Mouse (Mus musculus): ENCODE measurements at regions not wholly inside any gene's neighbourhood (a gene's known extent, or its start where the extent isn't known, plus 50 kb on each side); places are given as distances from the start of the nearest gene placed in this dataset.
"Not testable (repeated sequence)": the region's sequence is repeated elsewhere in the genome, so short reads cannot be mapped to it uniquely, and the experiment has no call there.

DNA sequence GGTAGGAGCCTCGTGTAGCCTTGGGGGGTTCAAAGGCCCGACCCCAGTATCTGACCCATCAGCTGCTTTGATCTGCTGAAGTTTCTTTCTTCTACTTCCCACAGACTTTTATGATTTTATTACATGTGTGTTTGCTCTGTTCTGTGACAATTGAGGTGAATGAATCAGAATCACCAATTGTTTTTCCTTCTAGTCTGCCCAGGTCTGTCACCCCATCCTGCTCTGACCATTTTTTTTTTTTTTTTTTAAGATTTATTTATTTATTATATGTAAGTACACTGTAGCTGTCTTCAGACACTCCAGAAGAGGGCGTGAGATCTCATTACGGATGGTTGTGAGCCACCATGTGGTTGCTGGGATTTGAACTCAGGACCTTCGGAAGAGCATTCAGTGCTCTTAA lies 170.6 kb downstream of the Bcl2l11 start:
- intact Hi-C loops (cut with DNase I; ENCODE audit: low total_unique reads); DNase-seq: not testable (repeated sequence)

DNA sequence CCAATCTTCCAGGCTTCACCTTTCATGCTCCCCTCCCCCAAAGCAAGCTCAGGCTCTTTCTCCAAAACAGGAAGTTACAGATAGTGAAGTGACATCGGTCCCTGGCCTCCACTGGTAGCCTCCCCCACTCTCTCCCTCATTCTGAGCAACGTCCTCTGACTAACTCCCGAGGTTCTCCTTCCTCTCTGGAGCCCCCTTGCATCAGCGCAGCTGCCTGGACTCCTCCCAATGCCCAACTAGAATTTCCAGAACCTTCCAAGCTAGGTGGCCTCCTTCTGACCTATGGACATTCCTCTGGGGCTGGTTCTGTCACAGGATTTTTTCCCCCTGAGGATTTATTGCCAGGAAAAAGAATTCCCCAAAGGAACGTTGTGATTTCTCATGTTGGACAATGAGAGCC lies 171.1 kb downstream of the Bcl2l11 start:
- intact Hi-C loops (cut with DNase I; ENCODE audit: low total_unique reads) = no loop called here
- DNase-seq = no peak

GRCm38 (mm10) chr2:128297821-128298220 lies 172.0 kb downstream of the Bcl2l11 start:
- no peak for DNase-seq
- intact Hi-C loops (cut with DNase I; ENCODE audit: low total_unique reads) = no loop called here

GRCm38 (mm10) chr2:128298996-128299395 lies 173.2 kb downstream of the Bcl2l11 start:
- DNase-seq = no peak
- intact Hi-C loops (cut with DNase I; ENCODE audit: low total_unique reads) = no loop called here

DNA sequence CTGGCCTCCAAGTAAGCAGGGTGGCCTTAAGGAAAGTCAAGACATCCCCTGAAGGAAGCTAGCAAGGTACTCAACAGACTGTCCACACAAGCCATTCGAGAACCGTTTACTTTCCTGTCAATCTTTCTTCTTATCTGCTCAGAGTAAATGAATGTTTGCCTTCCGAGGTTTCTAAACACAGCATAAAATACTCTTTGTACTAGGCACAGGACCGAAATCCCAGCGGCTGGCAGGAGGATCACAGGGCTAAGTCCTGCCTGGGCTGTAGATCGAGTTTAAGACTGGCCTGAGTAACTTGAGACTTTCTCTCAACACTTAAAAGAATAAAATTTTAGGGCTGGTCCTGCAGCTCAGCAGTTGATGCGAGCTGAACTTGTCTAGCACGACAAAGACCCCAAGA lies 175.9 kb downstream of the Bcl2l11 start:
- intact Hi-C loops (cut with DNase I; ENCODE audit: low total_unique reads) = no loop called here

GRCm38 (mm10) chr2:128304063-128304712 lies 178.3 kb downstream of the Bcl2l11 start:
- intact Hi-C loops (cut with DNase I; ENCODE audit: low total_unique reads) = no loop called here
- DNase-seq = no peak

More for the DNA sequence above, 175.9 kb downstream of the Bcl2l11 start:
- no peak for DNase-seq

DNA sequence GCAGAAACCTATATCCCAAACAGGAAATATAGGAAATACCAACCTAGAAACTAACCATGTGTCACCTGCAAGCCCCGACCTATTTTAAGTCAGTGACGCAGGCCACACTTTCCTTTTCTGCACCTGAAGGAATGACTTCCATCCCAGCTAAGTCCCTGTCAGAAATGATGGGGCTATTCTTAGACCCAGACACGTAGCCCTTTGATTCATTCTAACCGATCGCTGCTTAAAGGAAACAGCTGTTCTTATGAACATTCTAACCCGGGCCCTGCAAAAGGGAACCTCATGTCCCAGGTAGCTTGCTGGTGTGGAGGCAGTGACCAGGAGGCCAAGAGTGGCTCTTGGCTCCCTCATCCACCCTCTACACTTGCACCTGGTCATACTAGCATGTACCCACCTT lies 180.9 kb downstream of the Bcl2l11 start:
- no peak for DNase-seq
- intact Hi-C loops (cut with DNase I; ENCODE audit: low total_unique reads) = no loop called here

DNA sequence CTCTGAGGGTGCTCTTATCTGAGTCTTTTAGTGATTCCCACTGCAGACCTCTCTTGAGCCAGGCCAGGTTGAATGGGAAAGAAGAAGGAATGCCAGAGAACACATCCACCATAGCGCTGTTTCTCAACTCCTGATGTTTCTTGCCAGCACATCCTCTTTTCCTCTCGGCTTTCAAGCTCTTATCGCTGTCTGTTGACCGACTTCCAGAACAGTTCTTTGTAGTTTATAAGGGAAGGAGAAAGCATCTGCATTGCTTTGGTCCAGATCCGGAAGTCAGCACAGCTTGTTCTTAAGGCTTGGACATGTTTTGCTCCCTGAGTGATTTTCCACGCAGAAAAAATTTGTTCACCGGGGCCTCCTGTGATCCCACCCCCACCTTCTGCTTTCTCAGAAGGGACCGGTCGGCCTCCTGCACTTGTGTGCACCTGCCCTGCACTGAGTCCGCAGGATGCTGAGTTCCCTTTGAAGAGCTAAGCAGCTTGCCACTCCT lies 183.7 kb downstream of the Bcl2l11 start:
- DNase-seq = no peak
- intact Hi-C loops (cut with DNase I; ENCODE audit: low total_unique reads) = no loop called here

DNA sequence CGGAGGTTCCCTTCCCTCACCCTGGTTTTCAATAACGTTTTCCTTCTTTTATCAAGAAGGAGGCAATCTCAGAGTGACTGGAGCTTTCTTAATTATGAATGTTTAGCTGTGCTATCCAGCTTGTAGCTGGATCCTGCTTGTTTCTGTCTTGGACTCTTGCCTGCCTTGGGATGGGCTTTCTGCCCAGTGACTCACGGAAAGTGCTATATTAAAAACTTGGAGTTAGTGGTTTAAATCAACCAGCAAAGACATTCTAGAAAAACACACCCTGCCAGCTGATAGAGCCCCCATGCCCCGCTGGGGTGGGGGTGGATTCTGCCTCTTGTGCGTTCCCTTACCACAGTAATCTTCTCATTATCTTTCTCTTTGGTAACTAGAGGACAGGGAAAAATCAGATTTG lies 184.2 kb downstream of the Bcl2l11 start:
- intact Hi-C loops (cut with DNase I; ENCODE audit: low total_unique reads) = no loop called here
- DNase-seq = peak; percentile 80

GRCm38 (mm10) chr2:128312084-128312594 lies 186.3 kb downstream of the Bcl2l11 start:
- peak; percentile 86 for DNase-seq
- intact Hi-C loops (cut with DNase I; ENCODE audit: low total_unique reads) = no loop called here

DNA sequence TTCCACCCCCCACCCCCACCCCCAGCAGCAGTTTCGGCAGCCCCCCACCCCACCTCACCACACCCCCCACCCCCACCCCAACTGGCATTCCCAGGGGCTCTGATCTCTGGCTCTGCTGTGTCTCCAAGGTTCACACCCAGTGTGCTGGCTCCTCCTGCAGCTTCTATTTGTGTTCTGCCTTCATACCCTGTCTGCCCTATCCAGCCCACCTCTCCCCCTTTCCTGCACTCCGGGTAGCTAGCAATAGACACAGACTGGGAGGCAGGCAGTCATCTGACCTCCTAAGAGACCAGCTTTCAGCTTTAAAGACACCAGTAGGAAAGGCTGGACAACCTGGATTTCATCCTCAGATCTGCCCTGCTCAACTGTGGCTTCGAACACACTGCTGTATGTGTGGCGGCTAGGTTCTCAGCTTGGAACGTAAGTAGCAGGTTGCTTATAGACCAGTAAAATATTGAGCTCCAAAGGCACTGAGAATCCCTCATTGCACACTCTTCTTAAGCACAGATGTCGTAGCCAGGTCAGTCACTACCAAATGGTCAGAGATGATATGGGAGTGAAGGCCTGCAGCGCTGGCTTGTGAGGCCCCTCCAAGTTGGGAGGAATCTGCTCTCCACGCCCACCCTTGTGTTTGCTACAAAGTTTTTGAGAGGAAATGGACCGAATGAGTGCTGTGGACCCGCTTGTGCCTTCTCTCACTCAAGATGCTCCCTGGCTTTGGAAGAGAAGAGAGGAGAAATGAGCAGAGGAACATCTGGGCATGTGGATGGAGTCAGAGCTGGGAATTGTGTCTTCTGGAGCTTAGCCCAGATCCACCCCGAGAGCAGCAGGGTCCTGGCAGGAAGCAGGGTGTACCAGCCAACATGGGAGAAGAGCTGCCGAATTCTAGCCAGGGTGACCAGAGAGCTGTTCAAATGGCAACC lies 187.1 kb downstream of the Bcl2l11 start:
- intact Hi-C loops (cut with DNase I; ENCODE audit: low total_unique reads) = no loop called here
- peak; percentile 49 for DNase-seq

GRCm38 (mm10) chr2:128313582-128313918 lies 187.7 kb downstream of the Bcl2l11 start:
- DNase-seq = no peak
- intact Hi-C loops (cut with DNase I; ENCODE audit: low total_unique reads) = no loop called here

DNA sequence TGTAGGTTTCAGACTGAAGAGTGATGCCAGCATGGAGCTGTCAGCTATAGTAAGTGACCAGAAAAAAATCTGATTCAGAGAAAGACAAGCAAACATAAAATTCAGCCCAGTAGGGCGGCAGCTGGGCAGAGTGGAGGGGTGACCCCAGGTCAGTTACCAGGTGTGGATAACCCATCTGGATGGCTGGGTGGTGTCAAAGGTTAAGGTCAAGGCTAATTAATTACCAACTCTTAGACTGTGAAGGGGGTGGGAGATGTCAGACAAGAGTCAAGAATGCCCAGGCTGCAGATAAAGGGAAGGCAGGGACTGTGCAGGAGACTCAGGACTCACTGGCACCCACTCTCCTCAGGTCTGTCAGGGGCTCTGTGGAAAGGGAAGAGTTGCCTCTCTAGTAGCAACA lies 188.1 kb downstream of the Bcl2l11 start:
- DNase-seq = no peak
- intact Hi-C loops (cut with DNase I; ENCODE audit: low total_unique reads) = no loop called here

GRCm38 (mm10) chr2:128316516-128316915 lies 190.7 kb downstream of the Bcl2l11 start:
- no peak for DNase-seq
- intact Hi-C loops (cut with DNase I; ENCODE audit: low total_unique reads) = no loop called here

DNA sequence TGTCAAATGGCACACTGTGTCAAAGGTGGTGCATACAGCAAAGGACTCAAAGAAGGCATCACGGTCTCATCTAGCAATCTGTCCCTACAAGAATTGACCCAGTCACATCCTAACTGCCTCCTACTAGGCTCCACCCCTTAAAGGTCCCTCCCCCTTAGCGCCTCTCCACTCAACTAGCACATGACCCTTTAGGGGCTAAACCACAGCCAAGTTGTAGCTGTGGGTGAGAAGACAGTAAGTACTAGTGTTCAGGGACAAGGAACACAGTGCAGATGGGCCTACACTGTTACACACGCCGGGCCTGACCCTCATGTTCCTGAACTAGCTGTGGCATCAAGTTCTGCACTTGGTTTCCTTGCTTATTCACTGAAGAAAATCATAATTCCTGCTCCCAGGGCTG lies 192.4 kb downstream of the Bcl2l11 start:
- intact Hi-C loops (cut with DNase I; ENCODE audit: low total_unique reads) = no loop called here
- no peak for DNase-seq

GRCm38 (mm10) chr2:128318956-128319355 lies 193.1 kb downstream of the Bcl2l11 start:
- peak; percentile 26 for DNase-seq

GRCm38 (mm10) chr2:128321475-128321874 lies 195.6 kb downstream of the Bcl2l11 start:
- peak; percentile 75 for DNase-seq
- intact Hi-C loops (cut with DNase I; ENCODE audit: low total_unique reads) = no loop called here

More at GRCm38 (mm10) chr2:128318956-128319355, 193.1 kb downstream of the Bcl2l11 start:
- intact Hi-C loops (cut with DNase I; ENCODE audit: low total_unique reads) = no loop called here

- peak; percentile 81 for DNase-seq
- intact Hi-C loops (cut with DNase I; ENCODE audit: low total_unique reads) = no loop called here
These were observed 198.6 kb downstream of the Bcl2l11 start for GRCm38 (mm10) chr2:128324256-128325096.

GRCm38 (mm10) chr2:128325097-128325421 lies 199.2 kb downstream of the Bcl2l11 start:
- intact Hi-C loops (cut with DNase I; ENCODE audit: low total_unique reads) = no loop called here

GRCm38 (mm10) chr2:128325456-128325855 lies 199.6 kb downstream of the Bcl2l11 start:
- intact Hi-C loops (cut with DNase I; ENCODE audit: low total_unique reads) = no loop called here
- no peak for DNase-seq

More at GRCm38 (mm10) chr2:128325097-128325421, 199.2 kb downstream of the Bcl2l11 start:
- no peak for DNase-seq

Data from gastrocnemius, postnatal 14 days (tissue).